Mouse (Mus musculus): ENCODE data around the gene Rab14.
A peak's percentile ranks its signal among the peaks of the same experiment; 100 is the strongest.

The Rab14 gene

GRCm38 (mm10) chr2:35153844-35154554 lies 46.9 kb downstream of the Rab14 start:
- no peak for DNase-seq (ENCODE audit: low read depth, low spot score)

- no peak for DNase-seq (ENCODE audit: low read depth, low spot score)
Observed at GRCm38 (mm10) chr2:35153179-35153578, 47.7 kb downstream of the Rab14 start.

DNA sequence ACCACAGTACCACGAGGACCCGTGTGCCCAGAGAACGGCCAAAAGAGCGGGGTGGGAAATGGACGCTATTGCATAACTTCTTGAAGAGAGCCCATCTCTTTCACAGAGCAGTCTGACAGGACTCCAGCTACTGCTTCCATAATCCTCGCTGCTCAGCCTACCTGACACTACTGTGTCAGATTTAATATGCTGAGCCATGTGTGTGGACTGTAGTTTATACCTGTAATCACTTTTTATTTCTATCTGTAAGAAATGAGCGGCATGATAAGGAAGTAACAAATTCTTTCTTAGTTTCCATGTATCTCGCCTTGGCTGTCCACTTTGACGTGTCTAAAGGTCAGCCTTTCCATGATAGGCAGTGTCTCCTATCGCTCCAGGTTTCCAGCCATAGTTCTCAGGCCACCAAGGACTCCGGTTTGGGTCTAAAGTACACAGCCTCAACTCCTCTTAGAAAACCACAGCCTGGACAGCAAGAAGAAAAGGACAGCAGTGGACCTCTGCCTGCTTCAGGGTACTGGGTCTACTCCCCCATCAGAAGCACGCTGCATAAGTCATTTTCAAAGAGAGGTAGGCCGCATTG lies 49.5 kb downstream of the Rab14 start:
- no peak for DNase-seq (ENCODE audit: low read depth, low spot score)

DNA sequence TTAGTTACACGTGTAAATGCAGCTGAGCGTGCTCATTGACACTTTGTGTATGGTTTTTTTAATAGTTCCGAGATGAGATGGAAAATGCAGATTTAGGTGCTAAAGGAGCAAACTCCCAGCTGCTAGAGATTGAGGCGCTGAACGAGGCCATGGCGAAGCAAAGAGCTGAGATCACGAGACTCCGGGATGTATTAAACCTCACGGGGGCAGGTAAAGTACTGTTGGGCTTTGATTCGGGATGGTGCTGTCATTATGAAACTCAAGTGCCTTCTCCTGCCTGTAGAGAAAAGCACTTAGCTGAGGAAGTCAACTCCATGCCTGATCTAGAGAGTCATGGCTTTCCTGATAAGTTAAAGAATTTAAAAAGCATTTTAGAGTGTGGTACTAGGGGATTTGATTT lies 52.1 kb downstream of the Rab14 start:
- no peak for DNase-seq (ENCODE audit: low read depth, low spot score)

GRCm38 (mm10) chr2:35141673-35142072 lies 59.2 kb downstream of the Rab14 start:
- no peak for DNase-seq (ENCODE audit: low read depth, low spot score)

- DNase-seq (ENCODE audit: low read depth, low spot score), result no peak
Observed at GRCm38 (mm10) chr2:35138576-35138975, 62.3 kb downstream of the Rab14 start.

- no peak for DNase-seq (ENCODE audit: low read depth, low spot score)
Observed at GRCm38 (mm10) chr2:35133891-35134290, 67.0 kb downstream of the Rab14 start.

DNA sequence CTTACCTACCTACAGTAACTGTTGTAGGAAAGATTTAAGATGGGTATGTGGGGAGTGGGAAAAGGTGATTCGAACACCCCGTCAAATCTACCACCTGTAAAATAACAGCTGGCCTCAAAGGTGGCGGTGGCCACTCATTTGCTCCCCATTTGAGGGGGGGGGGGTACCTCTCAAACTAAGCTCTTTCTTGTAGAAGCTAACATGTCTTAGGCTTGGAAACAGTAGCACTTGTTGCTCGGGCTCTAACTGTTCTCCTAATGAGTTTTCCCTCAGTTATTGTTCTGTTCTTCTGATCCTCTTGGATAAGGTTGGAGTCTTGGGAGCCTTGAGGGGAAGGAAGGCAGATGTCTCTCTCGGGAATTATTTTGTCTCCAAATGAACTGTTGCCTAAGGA lies 68.3 kb downstream of the Rab14 start:
- no peak for DNase-seq (ENCODE audit: low read depth, low spot score)

GRCm38 (mm10) chr2:35131991-35132661 lies 68.8 kb downstream of the Rab14 start:
- peak; percentile 96 for DNase-seq (ENCODE audit: low read depth, low spot score)

DNA sequence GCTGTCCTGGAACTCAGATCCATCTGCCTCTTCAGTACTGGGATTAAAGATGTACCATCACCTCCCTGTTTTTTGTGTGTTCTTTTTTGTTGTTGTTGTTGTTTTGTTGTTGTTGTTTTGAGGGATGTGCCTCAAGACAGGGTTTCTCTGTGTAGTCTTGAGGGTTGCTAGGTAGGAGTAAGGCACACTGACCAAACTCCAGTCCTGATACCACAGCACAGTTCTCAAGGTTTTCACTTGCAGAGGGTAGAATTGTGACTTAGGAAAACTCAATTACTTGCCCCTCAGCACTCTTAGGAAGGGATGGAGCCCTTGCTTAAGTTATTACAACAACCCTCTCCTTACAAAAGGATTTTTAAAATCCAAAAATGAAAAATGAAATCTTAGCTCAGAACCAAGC lies 69.4 kb downstream of the Rab14 start:
- DNase-seq (ENCODE audit: low read depth, low spot score), result no peak
